Mouse (Mus musculus): ENCODE measurements around the gene Rnf180. TPM values are rescaled to one million over a fixed set of nuclear protein-coding genes. Genes with fewer than 3 reads are reported as not detected.
"Not testable (repeated sequence)": the region's sequence is repeated elsewhere in the genome, so short reads cannot be mapped to it uniquely, and the experiment has no call there.

Rnf180 gene
- under 1 TPM in 1 of 2 experiments, not detected in 1; 0.14 TPM for total RNA-seq (2021)
- long read RNA-seq, experiment 1, result 0 reads
- long read RNA-seq, experiment 2, result 0 reads

DNA sequence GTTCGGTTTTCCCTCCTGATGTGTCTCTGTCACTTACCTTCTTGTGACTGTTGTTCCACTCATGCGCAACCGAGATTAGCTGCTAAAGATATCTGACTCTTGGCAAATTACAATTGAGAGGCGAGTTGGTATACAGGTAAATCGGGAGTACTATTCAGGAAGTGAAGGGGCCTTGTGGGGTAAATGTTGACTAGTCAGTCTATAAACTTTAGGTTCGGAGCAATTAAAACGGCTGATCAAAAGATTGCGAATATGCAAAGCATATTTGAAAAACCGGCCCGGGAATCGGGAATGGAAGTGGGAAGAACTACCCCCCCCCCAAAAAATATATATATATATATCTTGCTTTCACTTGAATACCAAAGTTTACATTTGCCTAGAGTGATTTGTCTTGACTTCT lies at the start of gene Rnf180:
Gene Rnf180, minus strand, starts transcription at position 101 of the 400 bp plus-strand sequence.
- H3K4me3 ChIP-seq, result peak within 1 kb of the TSS; percentile 80
- H3K27ac ChIP-seq, result 0 out of 2 replicates have a peak within 1 kb of the TSS, but pooled peaks have one; percentile 31
- no peak for TF ChIP-seq CTCF (IDR thresholded peaks at IDR 0.05)
- intact Hi-C loops (cut with DNase I), result no loop called here
- no peak for DNase-seq

DNA sequence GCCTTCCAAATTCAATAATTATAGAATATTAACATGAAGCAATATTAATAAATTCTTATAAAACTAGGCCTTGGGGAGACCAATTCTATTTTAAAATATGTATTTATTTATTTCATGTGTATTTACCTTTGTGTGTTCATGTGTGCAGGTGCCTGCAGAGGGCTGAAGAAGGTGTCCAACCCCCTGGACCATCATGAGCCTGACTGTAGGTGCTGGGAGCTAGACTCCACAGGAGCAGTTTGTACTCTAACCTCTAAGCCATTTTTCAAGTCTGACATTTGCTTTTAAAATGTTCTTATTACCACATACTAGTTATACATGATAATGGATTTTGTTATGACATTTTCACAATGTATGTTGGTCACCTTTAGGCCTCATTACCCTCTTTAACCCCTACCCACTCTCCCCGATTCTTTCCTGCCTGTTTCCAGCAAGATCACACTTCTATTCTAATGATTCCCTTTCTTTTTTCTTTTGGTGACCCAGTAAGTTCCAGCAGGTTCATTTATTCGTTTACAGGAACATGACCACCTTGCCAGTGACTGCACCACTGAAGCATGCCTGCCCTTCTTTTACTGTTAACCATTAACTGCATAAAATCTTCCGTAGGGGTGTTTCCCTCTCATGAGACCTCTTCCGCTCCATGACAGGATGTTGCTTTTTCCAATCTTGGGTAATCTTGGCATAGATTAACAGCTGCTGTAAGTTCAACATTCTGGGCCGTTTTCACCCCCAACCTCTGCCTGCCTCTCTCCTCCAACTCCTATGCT lies 36.8 kb upstream of the Rnf180 start:
- no peak overlapping the region for H3K4me3 ChIP-seq
- no peak for DNase-seq
- intact Hi-C loops (cut with DNase I), result no loop called here
- H3K27ac ChIP-seq, result no peak overlapping the region
- TF ChIP-seq CTCF (IDR thresholded peaks at IDR 0.05), result no peak

DNA sequence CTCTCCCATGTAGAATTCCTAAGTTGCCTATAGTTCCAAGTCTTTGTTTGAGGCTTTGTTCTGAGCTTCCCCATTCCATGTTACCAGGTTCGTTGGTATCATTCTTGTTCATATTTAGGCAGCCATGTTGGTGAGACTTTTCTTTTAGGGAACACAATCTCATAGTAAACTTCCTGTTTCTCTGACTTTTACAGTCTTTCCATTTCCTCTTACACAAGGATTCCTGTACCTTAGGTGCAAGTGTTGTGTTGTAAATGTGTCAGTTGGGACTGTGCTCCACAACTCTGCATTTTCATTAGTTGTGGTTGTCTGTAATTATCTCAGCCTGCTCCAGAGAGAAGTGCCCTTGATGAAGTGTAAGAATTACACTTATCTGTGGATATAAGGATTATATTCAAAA lies 32.3 kb upstream of the Rnf180 start:
- DNase-seq, result no peak
- no peak for TF ChIP-seq CTCF (IDR thresholded peaks at IDR 0.05)
- intact Hi-C loops (cut with DNase I), result no loop called here
- Histone ChIP-seq H3K4me3 (no peak overlapping the region), H3K27ac (no peak overlapping the region)

DNA sequence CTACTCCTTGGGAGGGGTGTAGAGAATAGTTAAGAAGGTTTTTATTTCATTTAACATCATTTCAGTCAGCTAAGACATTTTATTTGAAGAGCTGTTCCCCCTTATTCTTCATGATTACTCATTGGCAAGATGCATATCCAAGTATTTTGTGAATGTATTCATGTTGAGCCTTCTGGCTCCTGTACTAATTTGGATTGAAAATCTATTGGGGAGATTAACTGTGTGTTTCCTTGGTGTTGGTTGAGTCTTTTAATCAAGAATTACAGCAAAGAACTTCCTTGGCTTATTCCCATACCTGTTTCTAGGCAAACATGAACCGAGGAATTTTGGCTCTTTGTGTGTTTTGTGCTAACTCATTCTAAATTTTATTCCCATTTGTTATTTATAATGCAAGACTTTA lies 22.3 kb upstream of the Rnf180 start:
- no peak for TF ChIP-seq CTCF (IDR thresholded peaks at IDR 0.05)

DNA sequence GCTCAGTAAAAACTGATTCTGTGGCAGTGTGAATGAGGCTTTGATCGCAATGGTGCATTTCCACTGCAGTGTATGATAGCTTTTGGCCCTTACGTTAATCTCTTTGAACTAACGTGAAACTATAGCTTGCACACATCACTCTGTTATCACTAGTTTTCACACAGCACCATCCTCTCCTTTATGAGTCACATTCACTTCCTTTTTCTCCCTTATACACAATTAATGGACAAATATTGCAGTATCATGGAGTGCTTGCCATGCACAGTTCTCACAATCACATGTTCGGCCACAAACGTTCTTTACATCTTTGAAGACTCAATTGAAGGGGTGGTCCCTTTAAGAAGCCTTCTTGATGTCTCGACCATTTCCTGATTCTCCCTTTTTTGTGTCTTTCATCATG lies 21.4 kb upstream of the Rnf180 start:
- DNase-seq, result no peak
- H3K4me3 ChIP-seq, result no peak overlapping the region
- intact Hi-C loops (cut with DNase I), result no loop called here
- no peak for TF ChIP-seq CTCF (IDR thresholded peaks at IDR 0.05)
- H3K27ac ChIP-seq, result no peak overlapping the region

More for the DNA sequence above, 22.3 kb upstream of the Rnf180 start:
- no peak for DNase-seq
- H3K4me3 ChIP-seq, result no peak overlapping the region
- no peak overlapping the region for H3K27ac ChIP-seq
- intact Hi-C loops (cut with DNase I), result no loop called here

DNA sequence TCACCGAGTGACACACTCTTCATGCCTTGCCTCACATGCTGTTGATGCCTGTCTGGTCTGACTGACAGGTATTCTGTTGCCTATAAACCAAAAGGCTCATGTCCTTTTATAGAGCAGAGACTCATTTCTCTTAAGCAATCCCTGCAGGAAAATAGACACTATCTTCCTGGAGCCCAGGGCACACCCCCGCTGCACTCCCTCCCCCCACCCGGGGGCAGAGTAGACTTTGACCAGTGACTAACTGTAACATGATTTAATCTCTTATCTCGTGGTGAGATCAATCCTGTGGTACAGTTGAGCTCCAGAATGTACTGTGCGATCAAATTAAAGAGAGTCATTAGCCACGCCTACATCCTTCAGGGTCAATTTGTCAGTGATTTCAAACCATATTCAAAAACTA lies 18.1 kb upstream of the Rnf180 start:
- no peak overlapping the region for H3K4me3 ChIP-seq
- DNase-seq, result no peak
- no peak overlapping the region for H3K27ac ChIP-seq
- no peak for TF ChIP-seq CTCF (IDR thresholded peaks at IDR 0.05)
- intact Hi-C loops (cut with DNase I), result no loop called here

DNA sequence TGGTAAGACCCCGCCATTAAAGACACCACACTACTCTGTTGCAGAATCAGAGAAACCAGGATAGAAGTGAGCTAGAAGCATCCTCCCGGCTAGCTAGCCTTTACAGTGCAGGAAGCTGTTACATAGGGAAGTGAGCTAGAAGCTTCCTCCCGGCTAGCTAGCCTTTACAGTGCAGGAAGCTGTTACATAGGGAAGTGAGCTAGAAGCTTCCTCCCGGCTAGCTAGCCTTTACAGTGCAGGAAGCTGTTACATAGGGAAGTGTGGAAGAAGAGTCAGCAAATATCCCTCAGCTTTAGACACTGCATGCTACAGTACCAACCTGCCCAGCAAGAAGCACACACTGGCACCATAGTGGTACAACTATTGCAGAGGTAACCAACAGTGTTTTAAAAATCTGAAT lies 15.9 kb upstream of the Rnf180 start:
- H3K27ac ChIP-seq; H3K4me3 ChIP-seq; intact Hi-C loops (cut with DNase I); DNase-seq: not testable (repeated sequence)

DNA sequence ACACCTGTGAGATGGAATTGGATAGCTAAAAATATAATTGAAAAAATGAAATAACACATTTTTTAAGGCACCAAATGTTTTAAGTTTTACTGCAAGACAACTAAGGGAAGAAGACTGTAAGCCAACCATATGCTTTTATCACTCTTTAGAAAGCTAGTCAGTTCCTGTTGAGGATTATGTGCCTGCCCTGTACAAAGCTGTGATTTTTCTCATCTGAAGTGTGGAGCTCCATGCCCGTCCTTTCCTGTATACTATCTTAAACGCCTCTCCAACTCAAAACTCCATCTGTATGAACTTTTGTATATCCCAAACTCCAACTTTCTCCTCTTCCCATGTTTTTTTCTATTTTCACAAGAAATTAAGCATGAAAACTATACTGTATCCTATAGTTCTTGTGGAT lies 10.9 kb upstream of the Rnf180 start:
- no peak overlapping the region for H3K27ac ChIP-seq
- no peak for TF ChIP-seq CTCF (IDR thresholded peaks at IDR 0.05)
- intact Hi-C loops (cut with DNase I), result no loop called here
- no peak overlapping the region for H3K4me3 ChIP-seq
- DNase-seq, result no peak

DNA sequence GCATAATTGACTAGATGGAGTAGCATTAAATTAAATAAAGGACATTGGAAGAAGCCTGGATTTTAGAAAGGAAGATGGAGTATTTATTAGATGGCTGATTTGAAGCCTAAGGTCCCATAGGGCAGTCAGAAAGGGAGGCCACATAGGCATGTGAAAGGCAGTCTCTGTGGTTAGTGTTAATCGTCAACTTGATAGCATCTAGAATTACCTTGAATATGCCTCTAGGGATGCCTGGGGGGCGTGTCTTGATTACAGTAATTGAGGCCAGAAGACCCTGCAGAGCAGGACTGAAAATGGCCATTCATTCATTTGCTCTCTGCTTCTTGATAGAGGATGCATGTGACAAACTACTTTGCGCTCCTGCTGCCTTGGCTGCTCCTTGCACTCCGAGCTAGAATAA lies 9.4 kb upstream of the Rnf180 start:
- DNase-seq, result no peak
- Histone ChIP-seq H3K27ac (no peak overlapping the region), H3K4me3 (no peak overlapping the region)
- TF ChIP-seq CTCF (IDR thresholded peaks at IDR 0.05), result no peak
- intact Hi-C loops (cut with DNase I), result no loop called here

DNA sequence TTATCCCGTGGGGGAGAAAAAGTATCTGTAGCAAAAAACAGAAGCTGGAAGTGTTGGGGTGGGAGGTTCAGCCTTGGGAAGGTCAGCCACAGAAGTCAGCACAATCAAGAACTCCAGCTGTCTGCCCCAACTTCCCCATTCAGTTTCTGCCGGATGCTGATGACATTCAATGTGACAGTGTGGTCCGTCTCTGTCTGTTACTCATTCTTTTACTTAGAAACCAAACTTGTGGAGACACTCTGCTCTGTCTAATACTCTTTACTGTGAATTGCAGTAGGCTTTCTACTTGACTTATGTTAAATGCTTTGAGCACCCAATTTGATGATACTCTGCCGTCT lies 5.4 kb upstream of the Rnf180 start:
- no peak overlapping the region for H3K27ac ChIP-seq
- DNase-seq, result no peak
- no peak for TF ChIP-seq CTCF (IDR thresholded peaks at IDR 0.05)
- no peak overlapping the region for H3K4me3 ChIP-seq
- intact Hi-C loops (cut with DNase I), result no loop called here

DNA sequence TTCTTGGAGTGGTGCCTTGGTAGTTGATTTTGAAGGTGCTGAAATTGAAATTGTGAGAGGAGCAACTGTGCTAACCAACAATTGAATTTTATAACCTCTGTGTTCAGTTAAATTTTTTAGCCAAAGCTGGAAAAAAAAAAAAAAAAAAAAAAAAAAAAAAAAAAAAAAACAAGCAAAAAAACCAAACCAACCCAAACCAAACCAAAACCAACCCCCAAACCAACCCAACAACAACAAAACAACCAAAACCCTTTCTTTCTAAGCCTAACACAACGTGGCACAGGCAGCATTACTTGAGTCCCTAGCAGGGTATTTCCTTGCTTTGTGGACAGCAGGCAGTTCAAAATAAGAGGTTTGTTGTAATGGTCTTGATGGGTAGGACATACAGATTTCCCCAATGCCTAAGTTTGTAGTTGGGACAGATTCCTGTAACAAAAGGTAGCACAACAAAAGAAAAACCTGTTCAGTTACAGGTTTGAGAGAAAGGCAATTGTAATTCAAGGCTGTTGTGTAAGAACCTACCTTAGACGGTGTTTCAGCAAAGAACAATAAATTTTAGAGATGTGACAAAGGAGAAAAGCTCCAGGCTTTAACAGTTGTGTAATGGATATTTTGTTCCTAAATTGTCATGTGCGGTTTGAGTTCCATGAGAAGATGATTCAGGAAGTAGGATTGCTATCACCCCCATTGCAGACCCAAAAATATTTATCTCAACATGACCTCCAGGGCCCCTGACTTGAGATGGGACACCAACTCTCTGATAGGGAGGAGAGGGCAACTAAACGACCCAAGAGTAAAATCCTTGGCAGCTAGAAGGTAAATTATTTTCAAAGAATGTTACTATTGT lies 4.8 kb upstream of the Rnf180 start:
- Histone ChIP-seq H3K27ac (no peak overlapping the region), H3K4me3 (no peak overlapping the region)
- intact Hi-C loops (cut with DNase I), result no loop called here
- DNase-seq, result no peak
- no peak for TF ChIP-seq CTCF (IDR thresholded peaks at IDR 0.05)

DNA sequence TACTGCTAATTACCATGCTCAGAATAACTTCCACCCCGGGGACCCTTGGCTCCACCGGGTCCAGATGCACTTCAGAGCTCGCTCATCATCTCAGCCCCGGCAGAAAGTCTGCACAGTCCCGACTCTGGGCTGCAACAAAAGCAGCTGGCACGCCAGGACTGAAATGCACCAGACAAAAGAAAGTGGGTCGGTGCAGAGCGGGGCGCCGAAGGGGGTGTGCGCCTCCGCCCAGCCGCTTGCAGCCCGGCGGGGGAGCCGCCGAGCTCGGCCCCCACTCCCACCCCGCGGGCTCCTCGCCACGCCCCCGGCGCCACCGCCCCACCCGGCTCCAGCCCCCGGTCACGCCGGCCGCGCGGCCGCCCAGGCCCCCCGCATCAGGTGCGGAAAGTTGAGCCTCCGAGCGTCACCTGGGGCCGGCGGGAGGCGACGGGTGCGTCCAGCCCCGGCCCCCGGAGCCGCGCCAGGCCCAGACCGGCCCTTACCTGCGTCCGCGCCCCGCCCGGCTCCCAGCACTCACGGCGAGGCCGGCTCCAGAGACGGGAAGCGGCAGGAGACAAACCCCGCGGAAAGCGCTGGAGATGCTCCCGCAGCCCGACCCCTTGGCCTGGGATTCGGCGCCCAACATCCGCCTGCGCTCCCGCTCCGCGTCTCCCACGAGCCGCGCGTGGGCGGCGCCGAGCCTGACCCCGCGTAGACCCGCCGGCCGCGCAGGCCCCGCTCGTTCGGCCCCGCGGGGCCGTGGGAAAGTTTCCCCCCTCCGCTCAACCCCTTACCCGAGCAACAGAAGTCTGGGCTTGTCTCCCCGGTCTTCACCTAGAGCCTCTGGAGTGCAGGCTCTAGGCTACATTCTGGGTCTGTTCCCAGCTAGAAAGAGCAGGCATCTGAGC lies 591 bp downstream of the Rnf180 start:
- Histone ChIP-seq H3K27ac (0 out of 2 replicates have a peak overlapping the region, but pooled peaks have one; percentile 31), H3K4me3 (peak overlapping the region; percentile 80)
- DNase-seq, result peak; percentile 41
- no peak for TF ChIP-seq CTCF (IDR thresholded peaks at IDR 0.05)
- intact Hi-C loops (cut with DNase I), result no loop called here

All from gastrocnemius, adult 2 months (tissue).